Mouse (Mus musculus) MEL (cell line): ENCODE data around the gene Gosr2.

Experiments used
- CTCF ChIP-seq, 3 experiments: IDR thresholded peaks in 2 of 3; conservative IDR thresholded peaks in 1 of 3; 2 replicates each; pipeline ENCODE4 v1.5.1; 2011 to 2012; ENCODE audit warnings: low read length in 3 of 3, low read depth in 2 of 3, mild to moderate bottlenecking in 2 of 3, improper control_type of control experiment in 1 of 3, inconsistent platforms in 1 of 3, mixed read lengths in 1 of 3, moderate library complexity in 1 of 3; ENCODE audit not compliant: control insufficient read depth in 1 of 3, insufficient read depth in 1 of 3, poor library complexity in 1 of 3, severe bottlenecking in 1 of 3
- JUND ChIP-seq: IDR thresholded peaks from 2 replicates; pipeline ENCODE4 v1.6.1; 2011; ENCODE audit warnings: low read depth, mild to moderate bottlenecking, improper control_type of control experiment, low read length
- MYB ChIP-seq: IDR thresholded peaks from 2 replicates; pipeline ENCODE4 v1.6.1; 2011; ENCODE audit warnings: mild to moderate bottlenecking, low read depth, low read length, improper control_type of control experiment
- ZC3H11A ChIP-seq: IDR thresholded peaks from 2 replicates; pipeline ENCODE4 v1.6.1; 2012; ENCODE audit warnings: low read depth, mild to moderate bottlenecking, inconsistent platforms, low read length, improper control_type of control experiment

- no peak for TF ChIP-seq MYB
- no peak for TF ChIP-seq ZC3H11A
- no peak for TF ChIP-seq JUND
- no peak for TF ChIP-seq CTCF (IDR thresholded peaks at IDR 0.05 in 2 of 3, conservative IDR thresholded peaks at IDR 0.05 in 1 of 3; ENCODE audit: control insufficient read depth in 1 of 3, insufficient read depth in 1 of 3, low read depth in 2 of 3, low read length in 3 of 3, poor library complexity in 1 of 3, severe bottlenecking in 1 of 3)
Observed at GRCm38 (mm10) chr11:103646301-103646700, 51.4 kb downstream of the Gosr2 start.
